Mouse (Mus musculus): ENCODE results near the gene Slc37a1.
A peak's percentile ranks its signal among the peaks of the same experiment; 100 is the strongest.

The Slc37a1 gene

DNA sequence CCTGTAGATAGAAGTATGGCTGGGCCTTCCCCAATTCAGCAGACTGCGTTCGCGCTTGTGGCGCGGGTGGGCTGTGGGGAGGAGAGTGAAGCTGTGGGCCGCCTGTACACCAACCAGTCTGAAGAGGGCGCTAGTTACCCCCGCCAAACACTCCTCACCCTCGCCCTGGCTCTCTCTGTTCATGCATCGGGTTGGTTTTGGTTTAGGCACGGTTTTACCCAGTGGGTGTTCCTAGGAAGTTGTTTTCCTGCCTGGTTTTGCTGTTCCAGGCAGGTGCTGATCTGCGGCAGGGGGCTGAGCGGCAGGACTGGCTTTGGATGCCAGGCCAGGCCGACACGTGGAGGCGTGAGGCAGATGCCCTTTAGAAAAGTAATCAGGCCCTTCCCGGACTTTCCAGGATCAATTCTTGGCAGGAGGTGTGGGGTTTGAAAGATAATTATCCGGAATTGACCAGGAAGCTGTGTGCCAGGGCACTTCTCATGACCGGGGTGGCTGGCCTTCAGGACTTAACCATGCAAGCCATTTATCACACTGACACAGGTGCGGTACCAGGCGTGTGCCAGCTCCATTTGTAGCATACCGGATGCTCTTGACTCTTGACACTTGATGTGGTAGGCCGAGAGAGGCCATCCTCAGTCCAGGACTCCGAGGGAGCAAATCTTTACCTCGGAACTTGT, 8.8 kb downstream of the Slc37a1 start:
- DNase-seq, result peak; percentile 75 to 76

DNA sequence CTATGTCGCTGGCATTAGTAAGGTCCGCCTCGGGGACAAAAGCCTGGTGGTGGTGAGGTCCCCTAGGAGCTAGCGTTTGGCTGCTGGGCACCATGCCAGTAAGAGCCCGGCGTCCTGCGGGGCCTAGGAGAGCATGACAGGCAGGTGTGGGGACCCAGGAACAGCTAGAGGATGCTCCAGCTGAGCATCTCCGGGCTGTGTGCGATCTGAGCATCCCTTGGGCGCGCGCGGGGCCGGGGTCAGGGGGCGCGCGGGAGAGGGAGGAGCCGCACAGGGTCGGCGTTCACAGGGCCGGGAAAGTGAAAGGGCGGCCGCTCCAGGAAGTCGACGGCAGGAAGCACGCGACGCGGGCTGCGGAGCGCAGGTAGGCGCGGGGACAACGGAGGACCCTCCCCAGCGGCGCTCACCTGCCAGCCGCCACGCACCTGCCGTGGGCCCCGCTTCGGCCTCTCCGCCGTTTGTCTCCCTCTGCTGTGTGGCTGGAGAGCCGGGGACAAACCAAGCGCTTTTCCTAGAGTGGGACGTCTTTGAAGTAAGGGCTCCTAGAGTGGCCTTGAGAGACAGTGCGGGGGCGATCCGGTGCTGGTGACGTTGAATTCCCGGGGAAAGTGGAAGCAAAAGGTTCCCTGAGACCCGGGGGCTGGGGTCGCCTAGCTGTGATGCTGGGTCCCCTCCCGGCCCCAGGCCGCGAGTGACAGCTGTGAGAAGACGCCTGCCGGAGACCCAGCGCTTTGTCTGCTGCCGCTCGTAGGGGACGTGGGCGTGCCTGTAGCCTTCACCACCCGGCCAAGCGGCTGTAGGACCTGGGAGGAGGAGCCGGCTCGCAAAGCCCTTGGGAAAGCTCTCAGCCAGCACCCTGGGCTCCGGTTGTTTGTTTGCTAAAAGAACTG, 9.5 kb downstream of the Slc37a1 start:
- DNase-seq, result peak; percentile 94 to 96

DNA sequence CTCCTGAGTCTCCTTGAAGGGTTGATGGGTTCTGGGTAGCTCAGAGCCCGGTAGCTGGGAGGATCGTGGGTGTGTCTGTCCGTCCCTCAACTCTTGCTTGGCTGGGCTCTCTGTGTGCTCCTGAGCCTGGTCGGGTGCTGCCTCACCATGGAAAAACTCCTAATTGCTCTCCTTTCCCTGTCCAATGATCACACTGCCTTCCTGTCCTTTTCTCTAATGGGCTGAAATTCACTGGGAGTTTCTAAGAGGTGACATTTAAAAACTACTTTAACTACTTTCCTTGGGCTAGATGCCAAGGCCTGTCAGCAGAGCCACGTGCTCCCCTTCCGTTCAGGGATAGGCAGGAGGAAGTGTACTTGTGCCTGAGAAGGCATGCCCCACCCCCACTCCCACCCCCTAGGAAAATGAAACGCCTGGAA, 10.9 kb downstream of the Slc37a1 start:
- DNase-seq, result peak; percentile 85 to 90

DNA sequence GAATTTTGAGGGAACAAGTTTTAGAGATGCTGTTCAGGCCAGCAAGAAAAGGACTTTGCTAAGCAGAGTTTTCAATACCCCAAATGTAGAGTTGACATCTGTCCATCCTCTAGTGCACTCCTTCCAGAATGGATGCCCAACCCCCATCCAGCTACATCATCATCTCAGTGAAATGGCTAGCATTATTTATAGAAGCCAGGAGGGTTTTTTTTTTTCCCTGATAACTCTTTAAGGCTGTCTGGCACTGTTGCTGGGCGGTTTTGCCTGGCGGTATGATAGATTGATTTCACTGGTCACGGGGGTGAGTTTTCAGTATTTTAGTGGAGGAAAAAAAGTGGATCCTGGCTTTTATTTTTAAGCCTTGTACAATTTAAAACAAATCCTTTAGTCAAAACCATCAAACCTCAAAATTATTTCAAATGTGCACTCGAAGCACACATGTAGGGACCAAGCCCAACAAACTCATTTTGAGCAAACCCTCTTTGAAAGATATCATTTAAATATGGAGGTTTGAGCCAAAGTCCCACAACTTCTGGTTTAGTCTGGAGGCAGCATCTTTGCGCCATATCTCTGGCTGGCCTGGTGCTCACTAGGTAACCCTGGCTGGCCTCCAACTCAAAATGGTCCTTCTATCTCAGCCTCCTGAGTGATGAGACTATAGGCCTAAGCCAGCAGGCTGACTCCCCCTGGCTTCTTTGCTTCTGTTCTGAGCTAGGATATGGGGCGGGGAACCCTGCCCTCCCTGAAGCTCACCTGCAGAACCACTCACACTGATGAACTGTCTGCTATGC, 12.0 kb downstream of the Slc37a1 start:
- DNase-seq, result no peak

DNA sequence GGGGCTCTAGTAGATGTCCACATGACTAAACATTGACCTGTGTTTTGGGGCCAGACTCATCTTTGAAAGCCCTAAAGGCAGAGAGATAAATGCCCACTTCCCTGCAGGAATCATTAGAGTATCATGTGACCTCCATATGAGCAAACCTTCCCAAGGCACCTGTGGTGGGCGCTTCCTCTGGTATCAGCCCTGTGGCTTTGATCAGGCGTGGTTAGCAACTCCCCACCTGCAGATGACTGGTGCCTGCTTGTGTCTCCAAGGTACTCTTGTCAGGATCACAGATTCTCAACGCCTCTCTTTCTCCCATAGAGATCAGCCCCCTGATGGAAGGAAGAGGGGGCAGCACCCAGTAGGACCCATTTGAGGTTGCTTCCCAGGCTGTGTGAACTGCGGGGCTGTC, 13.4 kb downstream of the Slc37a1 start:
- no peak for DNase-seq

DNA sequence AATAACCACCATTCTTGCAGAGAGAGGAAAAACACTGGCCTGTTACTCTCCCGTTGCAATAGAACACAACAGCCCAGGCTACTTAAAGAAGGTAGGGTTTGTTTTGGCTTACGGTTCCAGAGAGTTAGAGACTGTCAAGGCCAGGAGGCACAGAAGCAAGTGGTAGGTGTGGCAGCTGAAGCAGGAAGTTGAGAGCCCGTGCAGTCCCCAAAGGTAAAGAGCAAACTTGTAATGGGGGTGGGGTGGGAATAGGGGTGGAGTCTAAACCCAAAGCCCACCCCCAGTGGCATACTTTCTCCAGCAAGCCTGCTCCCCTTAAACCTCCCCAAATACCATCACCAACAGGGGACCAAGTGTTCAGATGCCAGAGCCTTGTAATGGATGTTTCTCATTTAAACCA, 14.1 kb downstream of the Slc37a1 start:
- peak; percentile 59 to 78 for DNase-seq

DNA sequence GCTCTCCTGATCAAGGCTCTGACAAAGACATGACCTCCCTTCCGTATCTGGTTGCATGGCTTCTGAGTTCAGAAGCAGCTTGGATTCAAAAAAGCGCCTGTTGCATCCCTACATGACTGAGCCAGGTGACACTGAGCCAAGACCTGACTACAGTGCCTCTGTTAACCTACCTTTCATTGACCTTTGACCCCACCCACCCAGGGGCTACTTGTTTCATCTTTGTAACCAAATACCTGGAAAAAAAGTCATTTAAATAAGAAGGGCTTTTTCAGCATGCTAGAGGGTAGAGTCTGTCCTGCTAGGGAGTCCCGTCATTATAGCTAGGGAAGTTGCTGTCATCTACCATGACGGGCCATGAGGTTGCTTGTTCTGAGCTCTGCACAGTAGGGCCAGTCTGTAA, 16.8 kb downstream of the Slc37a1 start:
- no peak for DNase-seq

DNA sequence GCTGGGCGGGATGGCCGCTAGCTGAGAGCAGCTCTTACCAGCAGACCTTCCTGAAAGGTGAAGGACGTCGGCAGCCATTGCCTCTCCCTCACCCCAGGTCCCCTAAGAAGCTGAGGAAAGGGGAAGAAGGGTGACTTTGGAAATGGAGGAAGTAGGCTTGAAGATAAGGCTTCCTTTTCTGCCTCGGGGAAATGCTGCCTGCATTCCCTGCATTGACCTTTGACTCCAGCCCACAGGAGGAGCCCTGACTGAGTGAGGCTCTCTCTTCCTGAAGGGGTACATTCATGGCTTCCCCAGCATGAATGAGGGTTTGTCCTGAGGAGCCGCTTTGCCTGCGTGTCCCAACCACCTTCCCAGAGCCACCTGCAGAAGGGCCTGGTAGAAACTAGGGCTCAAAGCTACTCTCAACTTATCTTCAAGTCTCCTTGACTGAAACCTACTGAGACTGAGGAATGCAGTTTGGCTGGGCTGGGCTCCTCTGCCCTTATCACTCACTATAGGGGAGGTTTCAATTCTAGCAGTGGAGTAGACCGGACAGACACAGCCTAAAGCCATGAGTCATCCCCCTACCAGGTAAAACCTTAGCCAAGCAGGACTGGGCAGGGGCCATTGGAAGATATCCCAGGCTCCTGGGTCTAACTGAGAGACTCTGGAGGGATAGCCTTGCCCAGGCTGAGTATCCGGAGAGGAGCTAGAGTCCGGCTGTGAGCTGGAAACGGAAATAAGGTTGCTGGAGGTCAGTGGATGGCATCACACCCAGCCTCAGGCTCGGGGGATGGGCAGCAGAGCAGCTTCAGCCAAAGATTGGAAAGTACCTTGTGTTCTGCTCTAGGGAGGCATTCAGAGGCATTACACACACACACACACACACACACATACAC, 18.5 kb downstream of the Slc37a1 start:
- peak; percentile 83 to 88 for DNase-seq

DNA sequence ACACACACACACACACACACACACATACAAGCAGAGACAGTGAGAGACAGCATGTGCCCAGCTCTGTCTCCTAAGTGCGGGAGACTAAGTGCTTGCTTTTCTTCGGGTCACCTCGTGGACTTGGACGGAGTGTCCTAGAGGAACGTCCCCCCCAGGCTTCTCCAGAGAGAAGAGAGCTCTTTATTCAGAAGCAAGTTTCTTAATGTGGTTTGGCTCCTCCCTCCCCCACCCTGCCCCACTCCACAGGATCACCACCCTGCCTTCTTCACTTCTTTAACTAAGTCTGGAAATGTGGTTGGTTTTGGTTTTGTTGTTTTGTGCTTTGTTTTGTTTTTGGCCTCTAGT, 19.2 kb downstream of the Slc37a1 start:
- peak in 1 of 2 experiments; percentile 89 for DNase-seq

DNA sequence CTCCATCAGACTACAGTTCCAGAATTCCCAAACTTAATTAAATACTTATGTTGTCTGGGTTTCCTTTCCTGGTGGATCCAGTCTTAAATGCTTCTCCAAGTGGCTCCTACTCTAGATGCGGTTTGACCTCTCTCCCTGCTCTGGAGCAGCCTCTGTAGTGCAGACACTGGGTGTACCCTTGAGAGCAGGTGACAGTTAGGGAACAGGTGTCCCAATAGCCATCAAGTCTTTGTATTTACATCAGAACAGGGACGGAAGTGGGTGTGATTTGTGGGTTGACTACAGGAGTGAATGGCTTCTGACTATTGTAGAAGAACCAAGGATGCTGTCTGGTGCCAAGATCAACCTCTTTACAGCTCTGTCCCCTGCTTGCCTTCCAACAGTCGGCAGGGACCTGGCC, 21.2 kb downstream of the Slc37a1 start:
- peak; percentile 52 to 79 for DNase-seq

DNA sequence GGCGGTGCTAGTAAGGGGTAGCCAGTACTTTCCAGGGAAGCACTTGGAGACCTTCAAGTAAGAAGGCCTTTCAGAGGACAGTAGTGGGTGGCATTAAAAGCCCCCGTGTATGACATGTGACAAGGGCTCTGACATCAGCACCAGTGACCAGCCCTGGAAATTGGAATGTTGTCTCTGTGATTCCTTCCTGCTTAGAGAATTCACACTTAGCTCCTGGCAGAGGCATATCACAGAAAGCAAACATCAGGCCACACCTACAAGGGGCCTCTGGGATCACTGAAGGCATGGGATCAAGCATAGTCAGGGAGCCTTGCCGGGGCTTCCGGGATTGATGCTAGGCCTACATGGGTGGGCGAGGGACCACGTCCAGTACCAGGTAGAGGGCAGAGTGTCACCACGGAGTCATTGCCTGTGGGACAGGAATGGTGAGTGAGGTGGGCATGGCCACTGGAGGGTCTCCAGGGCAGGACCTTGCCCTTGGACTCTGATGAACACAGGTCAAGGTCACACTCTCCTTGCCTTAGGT, 21.8 kb downstream of the Slc37a1 start:
- DNase-seq, result peak in 1 of 2 experiments; percentile 63

DNA sequence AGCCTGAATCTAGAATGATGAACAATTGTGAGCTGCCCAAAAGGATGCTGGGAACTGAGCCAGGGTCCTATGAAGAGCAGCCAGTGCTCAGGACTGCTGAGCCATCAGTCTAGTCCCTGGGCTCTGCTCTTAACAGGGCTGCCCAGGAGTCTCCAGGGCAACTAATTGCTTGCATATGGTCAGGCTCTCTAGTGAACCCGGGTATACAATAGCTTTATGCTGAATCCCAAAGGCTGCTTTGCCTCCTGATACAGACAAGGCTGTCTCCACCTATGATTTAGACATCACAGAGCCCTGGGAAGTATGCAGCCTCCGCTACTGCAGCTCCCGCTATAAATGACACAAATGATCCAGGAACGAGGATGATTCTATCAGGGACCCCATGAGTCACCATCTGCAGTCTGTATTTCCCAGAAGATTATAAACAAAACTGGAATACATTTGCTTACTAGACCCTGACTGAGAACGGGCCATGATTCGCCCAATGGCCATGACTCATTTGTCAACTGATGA, 22.7 kb downstream of the Slc37a1 start:
- DNase-seq, result no peak

DNA sequence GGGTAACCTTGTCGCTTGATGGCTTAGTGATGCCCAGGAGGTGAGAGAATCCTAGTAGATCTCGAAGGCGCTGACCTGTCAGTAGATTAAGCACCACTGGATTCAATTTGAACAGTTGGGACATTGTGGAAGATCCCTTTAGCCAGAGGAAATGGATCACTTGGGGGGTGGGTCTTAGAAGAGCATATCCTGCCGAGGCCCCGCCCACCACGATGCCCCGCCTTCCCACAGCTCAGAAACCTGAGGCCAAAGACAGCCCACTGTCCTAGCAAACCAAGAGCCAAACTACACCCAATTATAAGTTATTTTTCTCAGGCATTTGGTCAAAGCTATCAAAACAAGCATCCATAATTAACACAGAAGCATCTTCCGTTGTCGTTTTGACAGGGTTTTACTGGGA, 24.5 kb downstream of the Slc37a1 start:
- no peak for DNase-seq

DNA sequence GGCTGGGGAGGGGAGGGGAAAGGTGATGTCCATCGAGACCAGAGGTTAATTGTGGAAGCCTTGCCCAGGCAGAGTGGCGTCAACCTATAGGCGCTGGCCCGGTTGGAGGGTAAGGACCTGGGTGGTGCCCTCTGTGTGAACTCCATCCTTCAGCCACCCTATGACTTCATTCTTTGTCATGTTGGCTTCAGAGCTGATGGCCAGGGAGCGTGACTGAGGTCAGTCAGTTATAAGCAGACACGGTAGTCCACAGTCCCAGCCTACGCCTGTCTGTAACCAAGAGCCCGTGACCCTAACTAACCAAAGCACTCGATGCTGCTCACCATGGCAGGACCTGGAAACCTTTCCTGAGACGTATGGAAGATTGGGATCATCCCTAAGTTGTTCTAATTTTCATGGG, 26.1 kb downstream of the Slc37a1 start:
- DNase-seq, result no peak

DNA sequence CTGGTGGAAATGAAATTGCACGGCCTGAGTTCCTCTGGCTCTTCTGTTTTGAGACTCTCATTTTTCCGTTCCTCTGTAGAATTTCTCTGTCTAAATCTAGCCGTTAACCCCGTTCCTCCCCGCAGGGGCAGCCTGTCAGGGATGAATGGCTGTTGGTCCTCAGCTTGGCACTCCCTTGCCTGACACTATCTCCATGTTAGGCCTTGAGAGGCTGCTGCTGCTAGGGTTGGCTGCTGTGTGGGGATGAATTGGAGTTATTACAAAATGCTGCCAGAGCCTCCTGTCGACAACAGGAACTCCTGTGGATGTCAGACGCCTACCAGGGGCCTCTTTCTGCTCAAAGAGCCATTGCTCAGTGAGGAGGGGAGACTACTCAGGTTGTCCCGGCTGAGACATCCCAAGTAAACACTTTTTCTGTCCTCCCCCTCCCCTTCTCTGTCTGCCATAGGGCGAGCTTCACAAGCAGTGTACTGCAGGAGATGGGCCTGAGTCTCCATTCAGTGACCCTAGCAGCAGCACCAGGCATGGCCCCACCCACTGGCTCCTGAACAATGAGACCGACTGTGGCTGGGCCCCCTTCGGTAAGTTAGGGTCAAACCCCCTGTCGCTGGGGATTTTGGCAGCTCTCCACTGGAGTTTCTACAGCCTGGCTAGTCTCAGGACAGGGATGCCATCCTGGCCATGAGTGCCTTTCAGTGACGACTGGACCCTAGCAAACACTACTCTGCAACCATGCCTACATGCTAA, 28.6 kb downstream of the Slc37a1 start:
- DNase-seq, result no peak

DNA sequence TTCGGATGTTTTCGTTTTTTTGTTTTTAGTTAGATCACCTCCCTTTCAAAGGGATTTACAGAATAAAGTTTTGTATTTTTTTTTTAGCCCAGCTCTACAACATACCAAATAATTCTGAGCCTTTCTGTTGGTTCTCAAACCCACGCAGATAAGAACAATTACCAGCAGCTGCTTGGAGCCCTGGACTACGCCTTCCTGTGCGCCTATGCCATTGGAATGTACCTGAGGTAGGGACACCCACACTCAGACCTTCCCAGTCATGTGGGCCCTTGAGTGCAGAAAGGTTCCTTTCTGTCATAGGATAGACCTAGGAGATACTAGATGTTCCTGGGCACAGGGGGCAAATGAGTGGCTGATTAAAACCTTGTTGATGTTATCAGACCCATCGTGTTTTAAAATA, 29.4 kb downstream of the Slc37a1 start:
- no peak for DNase-seq

DNA sequence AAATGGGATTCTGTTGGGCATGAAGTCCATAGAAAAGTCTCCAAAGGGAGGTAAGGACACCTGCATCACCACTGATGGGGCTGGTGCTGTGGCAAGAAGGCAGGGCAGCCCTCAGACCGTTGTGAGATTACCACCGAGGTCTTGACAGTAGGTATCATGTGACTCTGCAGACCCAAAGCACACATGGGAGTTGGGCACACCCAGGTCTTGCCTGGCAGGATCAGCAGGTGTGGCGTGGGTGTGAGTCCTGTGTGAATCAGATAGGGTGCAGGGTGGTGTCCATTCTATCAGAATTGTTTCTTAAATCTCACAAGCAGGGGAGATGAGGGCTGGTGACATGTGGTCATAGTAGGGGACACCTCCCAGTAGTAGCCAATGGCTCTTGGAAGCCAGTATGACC, 30.4 kb downstream of the Slc37a1 start:
- DNase-seq, result no peak

DNA sequence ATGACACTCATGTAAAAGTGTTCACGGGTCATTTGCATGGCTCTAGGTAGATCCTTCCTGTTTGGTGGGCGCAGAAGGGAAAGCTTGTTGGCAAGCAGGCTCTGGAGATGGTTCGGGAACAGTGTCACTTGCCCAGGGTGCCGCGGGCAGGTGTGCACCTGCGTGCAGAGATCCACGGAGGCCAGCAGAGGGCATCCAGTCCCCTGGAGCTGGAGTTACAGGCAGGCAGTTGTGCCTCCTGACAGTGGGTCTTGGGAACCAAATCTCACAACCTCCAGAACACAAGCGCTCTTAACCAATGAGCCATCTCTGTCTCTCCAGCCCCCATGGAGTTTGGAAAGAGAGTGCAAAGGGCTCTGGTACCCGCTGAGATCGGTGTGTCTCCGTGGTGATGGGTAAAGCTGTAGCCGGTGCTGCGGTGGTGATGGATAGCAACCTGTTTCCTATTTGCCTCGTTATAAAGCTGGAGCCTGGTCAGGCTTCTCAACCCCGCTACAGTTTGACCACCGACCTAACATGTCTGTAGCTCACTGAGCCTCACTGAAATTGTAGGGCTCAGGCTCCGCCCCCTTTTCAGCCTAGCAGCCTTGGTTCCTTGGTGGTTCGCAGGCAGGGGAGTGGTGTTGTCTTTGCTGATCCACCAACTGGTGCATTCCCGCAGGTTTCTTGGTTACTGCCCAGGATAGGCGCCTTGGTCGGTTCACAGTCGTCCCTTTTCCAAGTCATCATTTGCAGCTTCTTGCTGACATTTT, 31.1 kb downstream of the Slc37a1 start:
- DNase-seq, result no peak

DNA sequence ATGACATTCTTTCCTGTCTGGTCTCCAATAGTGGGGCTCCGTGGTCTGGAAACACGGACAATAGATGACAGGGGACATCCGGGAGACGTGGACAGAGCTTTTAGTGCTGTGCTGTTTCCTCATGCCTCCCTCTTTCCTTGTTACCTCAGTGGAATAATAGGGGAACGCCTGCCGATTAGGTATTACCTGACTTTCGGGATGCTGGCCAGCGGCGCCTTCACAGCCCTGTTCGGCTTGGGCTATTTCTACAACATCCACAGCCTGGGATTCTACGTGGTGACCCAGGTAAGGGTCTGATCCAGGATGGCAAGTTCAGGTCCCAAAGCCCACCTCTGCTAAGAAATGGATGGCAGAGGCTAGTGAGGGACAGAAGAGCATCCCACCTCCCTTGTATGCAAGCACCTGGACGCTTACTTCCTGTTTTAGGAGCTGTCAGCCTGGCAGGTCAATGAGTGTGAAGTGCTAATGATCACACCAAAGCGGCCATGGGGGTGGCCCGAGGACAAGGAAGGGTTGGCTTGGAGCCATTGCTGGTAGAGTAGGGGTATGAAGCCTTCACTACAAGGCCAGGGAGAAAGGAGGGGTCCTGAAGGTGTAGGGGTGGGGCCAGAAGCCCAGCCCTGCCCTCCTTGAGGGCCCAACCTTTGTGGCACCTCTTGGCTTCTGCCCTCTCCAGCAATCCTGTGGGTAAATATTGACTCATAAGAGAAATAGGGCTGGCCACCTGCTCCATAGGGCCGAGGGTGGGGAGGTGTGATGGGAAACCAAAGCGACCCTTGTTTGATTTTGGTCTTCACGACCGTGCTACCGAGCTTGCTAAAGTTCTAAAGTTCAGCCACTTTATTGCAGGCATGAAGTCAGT, 32.5 kb downstream of the Slc37a1 start:
- DNase-seq, result peak; percentile 55 to 75

Data from lung, adult 18-20 months (tissue).